Mouse (Mus musculus) yolk sac, embryonic 10.5 days (tissue): ENCODE measurements around the gene Crym.

Experiments
- DNase-seq: peaks from one replicate; pipeline ENCODE4 v3.0.0-alpha.2; 2017; ENCODE audit warnings: low spot score

Gene Crym

GRCm38 (mm10) chr7:120158121-120158613 is 43.7 kb downstream of the Crym start:
- peak; percentile 44 for DNase-seq

GRCm38 (mm10) chr7:120157575-120158061 is 44.3 kb downstream of the Crym start:
- DNase-seq = no peak

GRCm38 (mm10) chr7:120156841-120157409 is 45.0 kb downstream of the Crym start:
- no peak for DNase-seq

GRCm38 (mm10) chr7:120150898-120151297 is 51.0 kb downstream of the Crym start:
- no peak for DNase-seq

- DNase-seq = peak; percentile 57
Measured at GRCm38 (mm10) chr7:120150257-120150656, 51.7 kb downstream of the Crym start.

GRCm38 (mm10) chr7:120145191-120145590 is 56.7 kb downstream of the Crym start, which contains the start of gene Zp2:
TSS of gene Zp2 (minus strand) at chr7:120145291.
- no peak for DNase-seq

GRCm38 (mm10) chr7:120142743-120143142 is 59.2 kb downstream of the Crym start:
- DNase-seq = no peak
